Mouse (Mus musculus): ENCODE data around the gene Vipas39. TPM values are rescaled to one million over a fixed set of nuclear protein-coding genes. Genes with fewer than 3 reads are reported as not detected.

Gene Vipas39
- polyA plus RNA-seq, 1 experiment = 58.2 TPM

- H3K27me3 ChIP-seq (ENCODE audit: control insufficient read depth, insufficient read depth, low read length) = no peaks in the 10 kb centered on the region
- no peak for DNase-seq
- 71% methylated on average over 5 of the region's 5 CpGs for WGBS
- no peak overlapping the region for H3K4me3 ChIP-seq (replicated peaks; ENCODE audit: insufficient read depth, low read depth, low read length)
- H3K27ac ChIP-seq (ENCODE audit: insufficient read depth, low read length) = no peak overlapping the region
- 0 out of 2 replicates have a peak, but pooled peaks cover 2% of the 10 kb centered on the region for H3K4me1 ChIP-seq (ENCODE audit: control insufficient read depth, insufficient read depth, low read length)
- no peak for TF ChIP-seq POLR2A (IDR thresholded peaks at IDR 0.05; ENCODE audit: borderline replicate concordance, insufficient read depth, low read length)
- TF ChIP-seq CTCF (IDR thresholded peaks at IDR 0.05; ENCODE audit: borderline replicate concordance, insufficient read depth, low read depth, low read length) = no peak
Observed at GRCm38 (mm10) chr12:87201694-87202093, 64.4 kb downstream of the Vipas39 start.

GRCm38 (mm10) chr12:87199973-87200586 lies 66.0 kb downstream of the Vipas39 start, which contains the start of gene Tmed8:
Tmed8 (minus strand) TSS chr12:87200454.
- Histone ChIP-seq H3K27ac (ENCODE audit: insufficient read depth, low read length) (peak within 1 kb of the TSS; percentile 65), H3K4me1 (ENCODE audit: control insufficient read depth, insufficient read depth, low read length) (0 out of 2 replicates have a peak, but pooled peaks cover 2% of the 10 kb centered on the region), H3K27me3 (ENCODE audit: control insufficient read depth, insufficient read depth, low read length) (no peaks in the 10 kb centered on the region), H3K4me3 (replicated peaks; ENCODE audit: insufficient read depth, low read depth, low read length) (peak within 1 kb of the TSS; percentile 89)
- no peak for TF ChIP-seq CTCF (IDR thresholded peaks at IDR 0.05; ENCODE audit: borderline replicate concordance, insufficient read depth, low read depth, low read length)
- TF ChIP-seq POLR2A (IDR thresholded peaks at IDR 0.05; ENCODE audit: borderline replicate concordance, insufficient read depth, low read length) = peak; percentile 20; the same call in 1 of the 2 replicates
- DNase-seq = peak; percentile 80
- under 1% methylated on average over 68 of the region's 70 CpGs for WGBS

GRCm38 (mm10) chr12:87199206-87199972 lies 66.7 kb downstream of the Vipas39 start, which contains the start of gene Samd15:
Samd15 (plus strand) TSS chr12:87199723.
- no peaks in the 10 kb centered on the region for H3K27me3 ChIP-seq (ENCODE audit: control insufficient read depth, insufficient read depth, low read length)
- TF ChIP-seq POLR2A (IDR thresholded peaks at IDR 0.05; ENCODE audit: borderline replicate concordance, insufficient read depth, low read length) (no peak), CTCF (IDR thresholded peaks at IDR 0.05; ENCODE audit: borderline replicate concordance, insufficient read depth, low read depth, low read length) (no peak)
- H3K4me3 ChIP-seq (replicated peaks; ENCODE audit: insufficient read depth, low read depth, low read length) = peak within 1 kb of the TSS; percentile 89
- WGBS = 1% methylated on average over 38 of the region's 38 CpGs
- H3K27ac ChIP-seq (ENCODE audit: insufficient read depth, low read length) = peak within 1 kb of the TSS; percentile 65
- H3K4me1 ChIP-seq (ENCODE audit: control insufficient read depth, insufficient read depth, low read length) = 0 out of 2 replicates have a peak, but pooled peaks cover 2% of the 10 kb centered on the region
- DNase-seq = peak in 1 of 2 experiments; percentile 48

GRCm38 (mm10) chr12:87198792-87199191 lies 67.3 kb downstream of the Vipas39 start:
- H3K4me1 ChIP-seq (ENCODE audit: control insufficient read depth, insufficient read depth, low read length) = 0 out of 2 replicates have a peak, but pooled peaks cover 2% of the 10 kb centered on the region
- no peak overlapping the region for H3K27ac ChIP-seq (ENCODE audit: insufficient read depth, low read length)
- no peak for TF ChIP-seq POLR2A (IDR thresholded peaks at IDR 0.05; ENCODE audit: borderline replicate concordance, insufficient read depth, low read length)
- TF ChIP-seq CTCF (IDR thresholded peaks at IDR 0.05; ENCODE audit: borderline replicate concordance, insufficient read depth, low read depth, low read length) = no peak

GRCm38 (mm10) chr12:87196310-87196709 lies 69.7 kb downstream of the Vipas39 start:
- Histone ChIP-seq H3K4me1 (ENCODE audit: control insufficient read depth, insufficient read depth, low read length) (0 out of 2 replicates have a peak, but pooled peaks cover 2% of the 10 kb centered on the region), H3K4me3 (replicated peaks; ENCODE audit: insufficient read depth, low read depth, low read length) (no peak overlapping the region), H3K27ac (ENCODE audit: insufficient read depth, low read length) (no peak overlapping the region), H3K27me3 (ENCODE audit: control insufficient read depth, insufficient read depth, low read length) (no peaks in the 10 kb centered on the region)
- no peak for DNase-seq
- TF ChIP-seq POLR2A (IDR thresholded peaks at IDR 0.05; ENCODE audit: borderline replicate concordance, insufficient read depth, low read length) (no peak), CTCF (IDR thresholded peaks at IDR 0.05; ENCODE audit: borderline replicate concordance, insufficient read depth, low read depth, low read length) (no peak)

More at GRCm38 (mm10) chr12:87198792-87199191, 67.3 kb downstream of the Vipas39 start:
- peak overlapping the region; percentile 89 for H3K4me3 ChIP-seq (replicated peaks; ENCODE audit: insufficient read depth, low read depth, low read length)
- 38% methylated on average over 6 of the region's 6 CpGs for WGBS
- DNase-seq = no peak
- H3K27me3 ChIP-seq (ENCODE audit: control insufficient read depth, insufficient read depth, low read length) = no peaks in the 10 kb centered on the region

- no peak for TF ChIP-seq CTCF (IDR thresholded peaks at IDR 0.05; ENCODE audit: borderline replicate concordance, insufficient read depth, low read depth, low read length)
- TF ChIP-seq POLR2A (IDR thresholded peaks at IDR 0.05; ENCODE audit: borderline replicate concordance, insufficient read depth, low read length) = no peak
- 94% methylated on average over 1 of the region's 1 CpGs for WGBS
- no peak for DNase-seq
Observed at GRCm38 (mm10) chr12:87195069-87195468, 71.0 kb downstream of the Vipas39 start.

GRCm38 (mm10) chr12:87193008-87193407 lies 73.0 kb downstream of the Vipas39 start:
- Histone ChIP-seq H3K27me3 (ENCODE audit: control insufficient read depth, insufficient read depth, low read length) (no peaks in the 10 kb centered on the region), H3K4me1 (ENCODE audit: control insufficient read depth, insufficient read depth, low read length) (peaks cover 5% of the 10 kb centered on the region; the same call in 1 of the 2 replicates), H3K4me3 (replicated peaks; ENCODE audit: insufficient read depth, low read depth, low read length) (no peak overlapping the region), H3K27ac (ENCODE audit: insufficient read depth, low read length) (no peak overlapping the region)
- no peak for DNase-seq
- no peak for TF ChIP-seq CTCF (IDR thresholded peaks at IDR 0.05; ENCODE audit: borderline replicate concordance, insufficient read depth, low read depth, low read length)
- no peak for TF ChIP-seq POLR2A (IDR thresholded peaks at IDR 0.05; ENCODE audit: borderline replicate concordance, insufficient read depth, low read length)
- WGBS = 91% methylated on average over 3 of the region's 3 CpGs

More at GRCm38 (mm10) chr12:87195069-87195468, 71.0 kb downstream of the Vipas39 start:
- Histone ChIP-seq H3K27ac (ENCODE audit: insufficient read depth, low read length) (no peak overlapping the region), H3K4me1 (ENCODE audit: control insufficient read depth, insufficient read depth, low read length) (0 out of 2 replicates have a peak, but pooled peaks cover 2% of the 10 kb centered on the region), H3K27me3 (ENCODE audit: control insufficient read depth, insufficient read depth, low read length) (no peaks in the 10 kb centered on the region), H3K4me3 (replicated peaks; ENCODE audit: insufficient read depth, low read depth, low read length) (no peak overlapping the region)

Other genes starting within 250 kb of the Vipas39 start
- 55.9 and 71.0 TPM in 2 replicates for gene Tmem63c, start 244.9 kb downstream of the Vipas39 start, polyA plus RNA-seq (2012; rRNA removed)
- 3.8 and 5.0 TPM in 2 replicates for gene Ngb, start 163.7 kb downstream of the Vipas39 start, polyA plus RNA-seq (2012; rRNA removed)
- 64.1 and 69.4 TPM in 2 replicates for gene Gstz1, start 119.1 kb downstream of the Vipas39 start, polyA plus RNA-seq (2012; rRNA removed)
- 21.9 and 22.4 TPM in 2 replicates for gene Pomt2, start 118.3 kb downstream of the Vipas39 start, polyA plus RNA-seq (2012; rRNA removed)
- 1.9 and 2.0 TPM in 2 replicates for gene Samd15, start 66.5 kb downstream of the Vipas39 start, polyA plus RNA-seq (2012; rRNA removed)
- 22.1 and 23.5 TPM in 2 replicates for gene Tmed8, start 65.8 kb downstream of the Vipas39 start, polyA plus RNA-seq (2012; rRNA removed)
- 1.5 and 2.0 TPM in 2 replicates for gene Noxred1, start 27.5 kb downstream of the Vipas39 start, polyA plus RNA-seq (2012; rRNA removed)
- gene Ahsa1, start 223 bp upstream of the Vipas39 start, polyA plus RNA-seq (2012; rRNA removed) = 238 and 246 TPM in 2 replicates
- gene Ism2, start 33.4 kb upstream of the Vipas39 start, polyA plus RNA-seq (2012; rRNA removed) = 0.21 and 0.26 TPM in 2 replicates
- gene Sptlc2, start 122.1 kb upstream of the Vipas39 start, polyA plus RNA-seq (2012; rRNA removed) = 23.3 and 25.2 TPM in 2 replicates
- gene Slirp, start 177.6 kb upstream of the Vipas39 start, polyA plus RNA-seq (2012; rRNA removed) = 82.7 and 86.7 TPM in 2 replicates
- 18.3 and 22.0 TPM in 2 replicates for gene Alkbh1, start 177.8 kb upstream of the Vipas39 start, polyA plus RNA-seq (2012; rRNA removed)
- 46.3 and 50.7 TPM in 2 replicates for gene Snw1, start 206.0 kb upstream of the Vipas39 start, polyA plus RNA-seq (2012; rRNA removed)
- not detected in 2 replicates for gene Gm5788, start 228.5 kb upstream of the Vipas39 start, polyA plus RNA-seq (2012; rRNA removed)
- gene Gm8300, start 248.1 kb upstream of the Vipas39 start, polyA plus RNA-seq (2012; rRNA removed) = not detected in 2 replicates